Mouse (Mus musculus): ENCODE results near the gene Krt10.

Krt10 gene

GRCm38 (mm10) chr11:99389264-99389663 is at the start of gene Krt10:
Krt10 (minus strand) TSS chr11:99389364.
- DNase-seq = no peak

GRCm38 (mm10) chr11:99437972-99438371 is 48.8 kb upstream of the Krt10 start, which contains the start of gene Krt20:
Krt20 (minus strand) TSS chr11:99438150.
- DNase-seq = no peak

GRCm38 (mm10) chr11:99436625-99437024 is 47.5 kb upstream of the Krt10 start:
- no peak for DNase-seq

GRCm38 (mm10) chr11:99430670-99431069 is 41.5 kb upstream of the Krt10 start:
- DNase-seq = peak; percentile 41 to 70

GRCm38 (mm10) chr11:99422159-99422558 is 33.0 kb upstream of the Krt10 start, which contains the start of gene Krt12:
Krt12 (minus strand) TSS chr11:99422259.
- no peak for DNase-seq

GRCm38 (mm10) chr11:99420586-99420985 is 31.4 kb upstream of the Krt10 start:
- no peak for DNase-seq

GRCm38 (mm10) chr11:99417819-99418218 is 28.7 kb upstream of the Krt10 start:
- DNase-seq = peak in 1 of 2 experiments; percentile 22

GRCm38 (mm10) chr11:99416902-99417301 is 27.7 kb upstream of the Krt10 start:
- no peak for DNase-seq

GRCm38 (mm10) chr11:99414463-99415147 is 25.4 kb upstream of the Krt10 start:
- no peak for DNase-seq

GRCm38 (mm10) chr11:99413247-99413646 is 24.1 kb upstream of the Krt10 start:
- peak; percentile 19 to 42 for DNase-seq

GRCm38 (mm10) chr11:99406186-99406585 is 17.0 kb upstream of the Krt10 start:
- no peak for DNase-seq

GRCm38 (mm10) chr11:99399956-99400549 is 10.9 kb upstream of the Krt10 start:
- no peak for DNase-seq

GRCm38 (mm10) chr11:99398832-99399231 is 9.7 kb upstream of the Krt10 start:
- DNase-seq = no peak

- no peak for DNase-seq
Observed at GRCm38 (mm10) chr11:99398084-99398483, 8.9 kb upstream of the Krt10 start.

GRCm38 (mm10) chr11:99396661-99397060 is 7.5 kb upstream of the Krt10 start:
- no peak for DNase-seq

- no peak for DNase-seq
Observed at GRCm38 (mm10) chr11:99396034-99396433, 6.9 kb upstream of the Krt10 start.

- DNase-seq = no peak
Observed at GRCm38 (mm10) chr11:99392492-99392891, 3.3 kb upstream of the Krt10 start.

GRCm38 (mm10) chr11:99391375-99391774 is 2.2 kb upstream of the Krt10 start:
- peak; percentile 35 to 52 for DNase-seq

GRCm38 (mm10) chr11:99390866-99391265 is 1.7 kb upstream of the Krt10 start:
- peak in 1 of 2 experiments; percentile 26 for DNase-seq

GRCm38 (mm10) chr11:99388661-99389060 is 503 bp downstream of the Krt10 start:
- no peak for DNase-seq

- DNase-seq = peak; percentile 90 to 91
Observed at GRCm38 (mm10) chr11:99385813-99386721, 3.1 kb downstream of the Krt10 start.

- DNase-seq = peak; percentile 86 to 90
Observed at GRCm38 (mm10) chr11:99379568-99379967, 9.6 kb downstream of the Krt10 start.

GRCm38 (mm10) chr11:99374803-99375202 is 14.4 kb downstream of the Krt10 start, which contains the start of gene Krt28:
Krt28 (minus strand) TSS chr11:99374903.
- no peak for DNase-seq

Data from cerebellum, postnatal 14 days (tissue).